Mouse (Mus musculus): Measurements from ENCODE around the gene BC024978.

Gene BC024978

DNA sequence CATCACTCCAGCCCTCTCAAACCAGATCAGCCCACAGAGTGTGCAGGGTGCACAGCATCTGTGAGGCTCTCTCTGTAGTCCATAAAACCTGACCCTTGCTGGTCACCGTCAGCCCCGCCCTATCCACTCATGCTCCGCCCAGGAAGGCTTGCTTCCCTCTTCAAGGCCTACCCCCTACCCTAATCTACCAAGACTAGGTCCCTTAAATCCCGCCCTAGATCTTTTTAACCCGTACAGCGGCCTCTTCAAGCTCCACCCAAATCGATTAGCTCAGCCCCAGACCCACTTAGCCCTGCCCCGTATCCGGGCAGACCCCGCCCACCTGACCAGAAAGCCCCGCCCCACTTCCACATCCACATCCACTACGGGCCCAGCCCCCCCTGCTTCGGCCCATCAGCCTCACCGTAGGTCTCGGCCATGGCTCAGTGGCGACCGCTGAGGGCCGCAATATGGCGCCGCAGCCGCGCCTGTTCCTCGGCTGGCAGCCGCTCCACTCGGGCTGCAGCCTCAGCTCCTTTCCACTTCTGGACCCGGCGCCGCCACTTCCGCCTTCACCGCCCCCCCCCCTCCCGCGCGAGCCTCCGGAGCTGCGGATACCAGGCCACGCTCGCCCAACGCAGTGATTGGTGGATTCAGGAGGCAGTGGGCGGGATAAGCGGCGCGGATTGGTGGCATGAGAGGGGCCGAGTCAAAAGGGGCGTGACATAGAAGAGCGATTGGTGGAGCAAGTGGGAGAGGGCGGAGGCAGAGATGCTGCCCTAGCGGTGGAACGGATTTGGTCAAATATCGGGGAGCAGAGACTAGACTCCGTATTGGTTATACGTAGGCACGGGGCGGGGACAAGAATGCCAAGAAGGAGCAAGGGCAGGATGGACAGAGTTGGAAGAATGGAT lies 17.0 kb upstream of the BC024978 start, which contains the start of gene Rab4b:
TSS of gene Rab4b (minus strand) at position 573 of the 893 bp plus-strand sequence.
- peak; percentile 100 for DNase-seq

DNA sequence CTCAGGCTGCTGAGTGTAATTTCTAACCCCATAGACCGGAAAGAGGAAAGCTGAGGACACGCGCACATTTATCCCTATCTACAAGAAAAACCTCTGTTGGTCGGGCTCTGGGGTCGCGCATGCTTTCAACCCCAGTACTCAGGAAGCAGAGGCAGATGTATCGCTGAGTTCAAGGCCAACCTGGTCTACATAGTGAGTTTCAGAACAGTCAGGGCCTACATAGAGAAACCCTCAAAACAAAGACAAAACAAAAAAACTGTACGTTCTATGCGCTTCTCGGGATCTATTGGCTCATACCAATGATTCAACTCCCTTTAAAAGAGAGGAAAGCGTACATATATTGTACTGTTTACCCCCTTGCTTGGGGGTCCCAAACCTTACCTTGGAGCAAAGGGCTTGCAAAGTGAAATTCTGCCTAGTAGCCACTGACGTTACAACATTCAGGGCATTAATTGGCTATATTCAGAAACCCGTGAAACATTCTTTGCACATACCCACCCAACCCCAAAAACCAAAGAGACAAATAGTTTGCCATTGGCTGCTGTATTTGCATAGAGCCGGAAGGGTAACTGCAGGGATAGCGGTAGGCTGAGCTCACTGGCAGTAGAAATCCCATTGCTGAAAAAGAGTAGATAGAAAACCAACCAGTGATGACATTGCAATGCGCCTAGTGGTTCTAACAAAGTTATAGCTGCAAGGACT lies 16.2 kb upstream of the BC024978 start:
- DNase-seq = no peak

DNA sequence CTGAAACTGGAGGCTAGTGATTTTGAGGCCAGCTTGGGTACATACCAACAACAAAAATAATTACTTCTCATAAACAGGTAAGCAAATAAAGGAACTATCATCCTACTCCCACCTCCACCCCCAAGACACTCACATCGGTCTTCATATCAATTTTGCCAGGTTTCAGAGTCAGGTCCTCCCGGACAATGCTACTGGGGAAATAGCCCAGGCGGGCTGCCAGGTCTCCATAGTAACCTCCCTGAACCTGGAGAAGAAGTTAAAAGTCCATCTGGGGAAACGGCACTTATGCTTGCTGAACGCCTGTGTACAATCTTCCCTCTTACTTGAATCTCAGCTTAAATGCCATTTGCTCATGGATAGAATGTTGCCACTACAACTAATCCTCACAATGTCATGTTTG lies 15.5 kb upstream of the BC024978 start:
- DNase-seq = no peak

DNA sequence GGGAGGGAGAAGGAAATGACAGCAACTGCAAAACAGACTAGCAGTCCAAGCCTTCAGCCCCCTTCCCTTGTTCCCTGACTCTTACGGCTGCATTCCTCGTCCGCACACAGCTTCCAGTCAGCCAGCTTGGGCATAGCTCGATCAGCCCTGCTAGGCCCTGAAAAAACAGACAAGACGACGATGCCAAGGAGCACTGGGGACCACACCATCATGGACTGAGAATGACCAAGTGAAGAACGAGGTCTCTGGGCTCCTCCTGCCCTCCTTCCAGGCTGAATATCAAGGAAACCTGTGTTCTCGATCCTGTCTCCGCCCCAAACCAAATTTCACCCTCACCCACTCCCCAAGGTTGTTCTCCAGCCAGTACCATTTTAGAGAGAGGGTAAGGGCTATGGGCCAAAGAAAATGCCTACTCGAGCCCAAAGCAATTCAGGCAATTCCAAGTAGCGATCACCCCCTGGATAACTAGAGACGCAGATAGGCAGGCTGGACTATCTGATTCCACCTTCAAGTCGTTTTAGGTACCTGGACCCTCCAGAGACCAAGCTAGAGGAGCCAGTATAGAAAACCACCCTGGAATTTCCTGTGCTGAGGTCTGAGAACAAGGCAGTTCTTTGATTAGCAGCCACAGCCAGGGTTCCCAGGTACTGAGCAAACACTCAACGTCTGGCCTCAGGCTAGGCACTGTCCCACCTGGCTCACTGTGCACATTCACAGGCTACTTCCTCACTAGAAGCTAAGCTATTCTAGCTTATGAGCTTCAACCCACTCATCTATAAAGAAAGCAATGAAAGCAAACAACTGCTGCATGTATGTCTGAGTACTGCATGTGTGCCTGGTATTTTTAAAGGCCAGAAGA lies 14.5 kb upstream of the BC024978 start, which contains the start of the genes Gm21983 and Mia:
TSS of gene Gm21983 (minus strand) at position 250 of the 859 bp plus-strand sequence.
TSS of gene Mia (minus strand) at position 321 of the 859 bp plus-strand sequence.
- no peak for DNase-seq

DNA sequence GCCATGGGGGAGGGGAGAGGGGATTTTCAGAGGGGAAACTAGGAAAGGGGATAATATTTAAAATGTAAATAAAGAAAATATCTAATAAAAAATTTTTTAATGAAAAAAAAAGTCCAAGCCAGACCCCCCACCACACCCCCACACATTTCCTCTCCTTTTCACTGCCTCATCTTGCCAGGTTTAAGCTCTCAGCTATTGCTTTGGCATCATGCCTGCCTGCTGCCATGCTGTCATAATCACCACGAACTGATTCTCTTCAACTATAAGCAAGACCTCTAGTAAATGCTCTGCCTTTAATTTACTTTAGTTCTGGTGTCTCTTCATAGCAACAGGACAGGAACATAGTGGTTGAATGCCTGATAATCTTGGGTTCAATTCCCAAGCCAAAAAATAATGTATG lies 13.1 kb upstream of the BC024978 start:
- no peak for DNase-seq

DNA sequence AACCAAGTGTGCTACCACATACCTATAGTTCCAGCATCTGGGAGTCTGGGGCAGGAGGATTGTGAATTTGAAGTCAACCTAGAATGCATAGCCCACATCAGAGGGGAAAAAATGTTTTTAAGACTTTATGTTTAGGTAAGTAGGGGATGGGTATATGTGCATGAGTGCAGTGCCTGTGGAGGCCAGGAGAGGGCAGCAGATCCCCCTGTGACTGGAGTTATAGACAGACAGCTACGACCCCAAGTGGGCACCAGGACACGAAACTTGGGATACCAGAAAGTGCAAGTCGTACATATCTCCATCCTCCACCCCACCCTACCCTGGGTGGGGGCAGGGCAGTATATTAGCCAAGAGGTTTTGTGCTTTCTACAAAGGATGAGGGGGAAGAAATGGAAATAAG lies 10.6 kb upstream of the BC024978 start:
- no peak for DNase-seq

DNA sequence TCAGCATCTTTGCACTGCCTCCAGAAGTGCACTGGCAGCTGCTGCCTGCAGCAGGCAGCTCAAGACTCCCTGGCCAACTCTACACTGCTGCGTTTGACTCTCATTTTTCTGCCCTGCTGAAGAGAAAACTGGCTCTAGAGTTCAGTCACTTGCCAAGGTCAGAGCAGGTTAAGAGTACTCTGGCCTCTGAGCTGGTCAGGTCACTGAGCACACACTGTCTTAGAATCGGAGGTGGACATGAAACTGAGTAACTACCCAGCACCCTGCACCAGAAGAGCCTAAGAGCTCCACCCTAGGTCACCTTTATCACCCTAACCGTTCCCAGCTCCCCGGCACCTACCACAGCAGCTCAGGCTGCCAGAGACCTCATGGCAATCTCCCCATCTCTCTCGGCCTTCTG lies 9.6 kb upstream of the BC024978 start:
- DNase-seq = no peak

DNA sequence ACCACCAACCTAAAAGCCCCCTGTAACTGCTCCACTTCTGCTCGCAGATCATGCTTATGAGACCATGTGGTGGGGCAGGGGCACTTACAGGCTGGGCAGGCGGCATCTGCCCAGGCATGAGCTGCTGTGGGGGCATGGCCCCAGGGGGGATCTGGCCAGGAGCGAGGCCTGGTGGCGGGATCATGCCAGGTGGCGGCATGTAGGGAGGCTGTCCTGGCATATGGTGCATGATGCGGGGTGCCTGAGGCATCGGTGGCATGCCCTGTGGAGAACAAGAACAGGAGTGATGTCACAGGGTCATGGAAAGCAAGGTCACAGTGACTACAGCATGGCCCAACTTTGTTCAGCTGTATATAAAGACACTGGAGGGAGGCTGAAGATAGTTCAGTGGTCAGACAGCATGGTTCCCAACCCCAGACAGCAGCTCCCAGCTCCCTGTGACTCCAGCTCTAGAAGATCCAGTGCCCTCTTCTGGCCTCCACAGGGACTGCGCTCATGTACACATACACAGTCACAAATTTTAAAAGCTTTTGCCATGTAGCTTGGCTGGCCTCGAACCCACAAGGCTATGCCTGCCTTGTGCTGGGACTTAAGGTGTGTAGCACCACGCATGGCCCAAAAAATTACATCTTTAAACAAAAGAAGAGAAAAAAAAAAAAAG lies 6.2 kb upstream of the BC024978 start:
- DNase-seq = no peak

DNA sequence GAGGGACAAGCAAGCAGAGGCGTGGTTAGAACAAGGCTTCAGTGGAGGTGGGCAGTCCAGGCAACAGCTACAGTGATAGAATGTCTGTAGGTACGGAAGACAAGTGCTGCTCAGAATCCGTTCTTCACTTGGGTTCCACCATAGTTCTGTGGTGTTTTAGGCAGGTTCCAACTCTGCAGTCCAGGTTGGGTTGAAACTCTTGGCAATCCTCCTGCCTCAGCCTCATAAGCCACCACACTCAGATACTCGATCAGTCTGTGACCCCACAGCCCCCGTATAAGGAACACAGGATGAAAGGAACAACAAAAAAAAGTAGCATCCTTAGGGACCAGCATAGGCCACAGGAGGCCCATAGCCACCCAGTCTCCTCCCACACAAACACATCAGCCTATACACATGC lies 3.1 kb upstream of the BC024978 start:
- DNase-seq = no peak

DNA sequence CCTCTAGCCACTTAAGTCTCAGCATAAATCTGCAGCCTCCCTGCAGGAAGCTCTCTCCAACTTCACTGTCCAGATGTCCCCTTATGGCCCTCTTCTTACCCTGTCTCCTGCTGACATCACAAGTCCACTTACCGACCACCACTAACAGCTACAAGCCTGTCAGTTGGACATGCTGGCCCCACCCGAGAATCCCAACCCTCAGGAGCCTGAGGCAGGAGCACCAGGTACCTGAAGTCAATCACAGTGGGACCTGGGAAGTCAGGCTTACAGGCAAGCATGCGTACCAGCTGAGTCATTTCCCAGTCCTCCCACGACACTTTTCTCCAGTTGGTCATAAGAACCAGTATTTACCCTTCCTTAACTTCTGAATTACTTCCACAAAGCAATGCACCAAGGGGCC lies 1.9 kb upstream of the BC024978 start:
- no peak for DNase-seq

DNA sequence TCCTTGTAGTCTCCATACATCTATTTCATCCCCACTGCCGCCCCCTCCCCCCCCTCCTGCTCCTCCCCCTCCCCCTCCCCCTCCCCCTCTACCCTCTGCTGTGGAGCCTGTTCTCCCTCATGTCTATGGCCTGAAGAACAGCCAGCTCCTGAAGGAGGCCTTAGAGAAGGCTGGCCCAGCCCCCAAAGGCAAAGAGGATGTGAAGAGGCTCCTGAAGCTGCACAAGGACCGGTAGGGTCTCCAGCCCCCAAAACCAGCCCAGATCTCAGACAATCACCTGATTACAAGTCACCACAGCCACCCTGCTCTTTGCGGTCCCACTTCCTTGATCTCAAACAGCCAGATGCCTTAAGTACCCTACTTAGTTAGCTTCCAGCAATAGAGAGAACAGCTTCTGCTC lies 1.6 kb downstream of the BC024978 start:
- no peak for DNase-seq

DNA sequence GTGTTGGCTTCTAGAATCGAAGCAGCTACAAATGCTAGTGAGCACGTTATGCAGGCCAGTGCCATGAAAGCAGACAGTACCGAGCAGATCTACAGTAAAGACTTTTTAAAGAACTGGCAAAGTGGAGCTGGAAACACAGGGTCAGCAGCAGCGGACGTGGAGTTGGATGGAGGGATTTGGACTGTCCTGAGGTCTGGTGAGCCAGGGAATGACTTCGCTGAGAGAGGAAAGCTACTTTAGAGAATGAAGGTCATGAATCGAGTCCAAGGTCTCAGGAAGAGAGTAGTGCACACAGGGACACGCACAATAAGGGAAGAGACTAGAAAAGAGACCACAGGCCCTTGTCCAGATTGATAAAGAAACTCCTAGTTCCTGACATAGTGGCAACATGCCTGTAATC lies 2.1 kb downstream of the BC024978 start:
- no peak for DNase-seq

DNA sequence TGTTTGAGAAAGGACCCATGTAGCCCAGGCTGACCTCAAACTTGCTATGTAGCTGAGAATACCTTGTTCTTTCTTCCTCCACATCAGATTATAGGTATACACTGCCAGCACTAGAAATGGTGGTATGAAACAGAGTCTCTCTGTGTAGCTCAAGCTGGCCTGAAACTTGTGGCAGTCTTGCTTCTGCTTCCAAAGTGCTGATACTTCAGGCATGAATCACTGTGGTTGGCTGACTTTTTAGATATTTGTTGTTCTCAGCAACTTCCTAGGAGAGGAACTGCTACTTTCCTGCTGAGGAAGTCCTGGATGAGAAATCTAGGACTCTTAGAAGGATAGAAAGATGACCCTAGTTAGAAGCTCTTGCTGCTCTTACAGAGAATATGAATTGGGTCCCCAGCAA lies 2.8 kb downstream of the BC024978 start:
- no peak for DNase-seq

DNA sequence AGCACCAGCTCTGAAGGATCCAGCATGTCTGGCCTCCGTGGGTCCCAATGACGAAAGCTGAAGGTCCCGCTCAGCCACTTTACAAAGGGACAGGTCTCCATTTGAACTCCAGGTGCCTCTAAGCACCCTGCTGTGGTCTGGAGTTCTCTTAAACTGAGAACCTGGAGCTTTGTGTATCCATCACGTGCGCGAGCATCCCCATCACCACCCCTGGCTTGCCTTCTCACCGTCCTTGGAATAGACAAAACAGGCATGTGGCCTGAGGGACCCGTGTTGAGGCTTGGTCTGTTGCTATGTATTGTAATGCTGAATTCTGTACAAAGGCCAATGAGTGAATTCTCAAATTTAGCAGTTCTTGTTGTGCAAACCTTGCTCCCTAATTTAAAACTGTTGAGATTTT lies 3.2 kb downstream of the BC024978 start:
- DNase-seq = no peak

DNA sequence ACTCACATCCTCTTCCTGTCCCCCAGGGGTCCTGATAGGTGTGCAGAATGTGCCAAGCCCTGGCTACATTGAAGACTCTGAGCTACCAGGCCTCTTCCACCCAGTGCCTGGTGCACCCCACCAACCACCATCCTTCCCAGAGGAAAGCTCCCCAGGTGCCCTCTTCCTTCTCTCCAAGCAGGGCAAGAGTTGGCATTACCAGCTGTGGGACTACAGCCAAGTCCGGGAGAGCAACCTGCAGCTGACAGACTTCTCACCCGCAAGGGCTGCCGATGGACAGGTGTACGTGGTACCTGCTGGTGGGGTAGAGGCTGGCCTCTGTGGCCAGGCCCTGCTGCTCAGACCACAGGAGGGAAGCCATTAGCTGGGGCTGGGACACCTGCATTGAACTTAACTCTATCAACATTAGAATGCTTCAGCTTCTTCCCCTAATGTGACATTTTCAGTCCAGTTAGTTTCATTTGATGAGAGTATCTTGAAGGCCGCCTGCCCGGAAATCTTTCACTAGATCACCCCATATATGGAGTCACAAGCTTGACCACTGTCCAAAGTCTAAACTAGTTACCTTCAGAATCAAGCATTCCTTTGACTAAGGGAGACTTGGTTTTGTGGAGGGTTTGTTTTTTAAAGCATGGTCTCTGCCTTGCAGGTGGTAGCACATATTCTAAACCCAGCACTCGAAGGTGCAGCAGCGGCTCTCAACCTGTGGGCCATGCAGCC lies 8.3 kb downstream of the BC024978 start:
- DNase-seq = peak; percentile 64

DNA sequence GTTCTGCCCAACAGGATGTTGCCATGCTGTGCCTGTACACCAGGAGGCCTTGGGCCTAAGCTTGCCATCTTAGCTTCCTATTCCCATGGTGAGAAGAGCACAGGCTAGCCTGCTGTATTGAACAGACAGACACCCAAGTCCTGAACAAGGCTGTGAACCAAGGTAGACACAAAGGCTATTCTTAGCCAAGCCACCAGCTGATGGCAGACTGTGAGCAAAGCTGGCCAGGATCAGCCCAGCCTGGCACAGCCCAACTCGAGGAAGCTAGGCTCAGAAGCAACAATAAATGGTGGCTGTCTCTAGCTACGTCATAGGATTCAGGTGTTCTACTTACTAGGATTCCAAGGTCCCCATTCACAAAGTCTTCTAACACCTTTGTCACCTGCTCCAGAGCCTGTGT lies 17.0 kb downstream of the BC024978 start:
- no peak for DNase-seq

DNA sequence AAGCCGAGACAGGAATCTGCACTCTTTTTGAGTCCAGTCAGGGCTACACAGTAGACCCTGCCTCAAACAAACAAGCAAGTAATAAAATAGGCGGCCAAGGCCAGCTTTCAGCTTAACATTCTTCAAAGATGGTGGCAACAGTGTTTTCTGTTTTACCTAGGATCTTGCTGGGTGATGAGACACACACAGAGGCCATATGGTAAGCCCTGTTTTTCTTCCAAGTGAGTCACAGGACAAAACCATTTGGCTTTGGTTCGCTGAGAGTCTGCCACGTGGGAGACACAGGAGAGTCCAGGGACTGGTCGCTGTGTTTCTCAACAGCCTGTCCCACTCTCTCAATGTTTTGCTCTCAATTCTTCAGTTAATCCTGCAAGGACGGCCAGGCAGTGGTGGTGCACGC lies 23.0 kb downstream of the BC024978 start:
- DNase-seq = peak; percentile 85

DNA sequence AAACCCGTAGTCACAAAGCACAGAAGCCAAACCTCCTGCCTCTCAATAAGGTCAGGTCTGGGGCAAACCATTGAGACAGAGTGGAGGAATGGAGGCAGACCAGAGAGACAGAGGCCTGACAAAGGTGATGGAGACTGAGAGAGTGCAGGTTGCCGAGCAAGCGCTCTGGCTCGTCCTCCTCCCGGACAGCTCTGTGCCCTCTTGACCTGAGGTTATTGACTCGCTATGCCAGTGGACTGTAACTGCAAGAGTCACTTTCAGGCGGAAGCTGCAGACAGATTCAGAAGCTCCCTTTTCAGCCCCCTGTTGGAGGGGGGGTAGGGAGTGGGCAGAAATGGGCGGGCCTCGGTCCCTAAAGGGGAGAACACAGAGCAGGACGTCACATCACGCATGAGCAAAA lies 24.4 kb downstream of the BC024978 start:
- DNase-seq = no peak

DNA sequence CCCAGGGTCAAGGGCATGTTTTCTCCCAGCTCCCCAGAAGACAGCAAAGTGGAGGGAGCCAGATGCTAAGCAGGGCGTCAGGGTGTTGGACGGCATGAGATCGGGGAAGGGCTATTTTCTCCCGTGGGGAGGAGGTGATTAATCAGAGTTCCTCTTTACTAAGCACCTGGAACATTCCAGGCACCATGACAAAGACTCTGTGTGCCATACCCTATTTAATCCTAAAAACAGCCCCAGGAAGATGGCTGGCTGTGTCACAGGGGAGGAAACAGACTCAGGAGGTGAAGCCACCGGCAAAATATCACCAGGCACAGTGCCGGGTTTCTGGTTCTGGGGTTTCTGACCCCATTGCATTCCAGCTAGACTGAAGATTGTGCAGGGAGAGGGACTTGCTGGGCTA lies 26.4 kb downstream of the BC024978 start:
- DNase-seq = no peak

DNA sequence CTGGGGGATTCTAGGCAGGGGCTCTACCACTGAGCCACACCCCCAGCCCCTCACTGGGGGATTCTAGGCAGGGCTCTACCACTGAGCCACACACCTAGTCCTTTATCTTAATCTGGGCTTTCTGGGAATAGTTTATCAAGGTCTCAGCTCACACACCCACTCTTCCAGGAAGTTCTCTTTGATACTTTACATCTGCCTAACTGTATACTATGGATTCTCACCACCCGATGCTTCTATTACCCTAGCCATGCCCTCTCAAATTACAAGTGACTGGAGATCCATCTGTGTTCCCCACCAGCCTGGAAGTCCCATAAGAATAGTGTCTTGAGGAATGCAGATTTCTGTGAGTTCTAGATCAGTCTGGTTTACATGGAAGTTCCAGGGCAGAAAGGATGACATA lies 27.0 kb downstream of the BC024978 start:
- DNase-seq = no peak

DNA sequence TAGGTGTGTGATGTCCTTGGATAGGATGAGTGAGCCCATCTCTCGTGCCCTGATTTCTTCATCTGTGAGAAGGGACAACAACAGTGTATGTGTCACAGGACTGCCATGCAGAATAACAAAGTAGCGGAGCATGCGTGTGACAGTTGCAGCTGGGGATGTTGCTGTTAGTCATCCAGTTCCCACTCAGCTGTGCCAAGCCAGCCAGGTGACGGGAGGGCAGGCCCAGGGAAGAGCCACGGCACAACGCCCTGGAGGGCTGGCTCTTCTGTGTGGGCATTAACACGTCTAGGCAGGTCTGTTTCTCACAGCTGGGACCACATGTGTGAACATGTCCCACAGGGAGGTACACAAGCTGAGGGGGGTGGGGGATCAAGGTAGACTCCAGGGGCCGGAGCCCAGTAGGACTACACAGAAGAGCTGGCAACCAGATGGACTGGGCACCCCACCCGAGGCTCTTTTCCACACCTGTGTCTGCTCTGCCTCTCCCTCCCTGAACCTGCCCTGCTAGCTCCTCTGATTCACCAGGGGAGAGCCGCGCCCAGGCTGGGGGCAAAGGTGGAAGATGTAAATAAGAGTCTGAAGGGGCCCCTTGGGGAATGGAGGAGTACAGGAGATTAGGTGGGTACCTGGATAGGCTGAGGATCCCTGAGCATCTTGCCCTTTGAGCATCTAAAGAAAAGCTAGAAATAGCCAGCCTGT lies 29.4 kb downstream of the BC024978 start:
- no peak for DNase-seq
